Mouse (Mus musculus) heart, embryonic 10.5 days (tissue): ENCODE measurements around the gene Tjp1. TPM values are rescaled to one million over a fixed set of nuclear protein-coding genes. Genes with fewer than 3 reads are reported as not detected.

ENCODE experiments used
- DNase-seq: peaks from one replicate; pipeline ENCODE4 v3.0.0-alpha.2; 2017; ENCODE audit warnings: low spot score
- H3K27ac ChIP-seq: fragments of 300-500 bp; sonication (generic); 2 replicates; pipeline ENCODE4 v1.5.1; 2016; ENCODE audit warnings: mild to moderate bottlenecking
- H3K27me3 ChIP-seq: fragments of 300-500 bp; sonication (generic); 2 replicates; pipeline ENCODE4 v1.6.1; 2016; ENCODE audit warnings: mild to moderate bottlenecking; ENCODE audit not compliant: poor library complexity, insufficient read depth, severe bottlenecking
- H3K36me3 ChIP-seq: fragments of 300-500 bp; sonication (generic); 2 replicates; pipeline ENCODE4 v1.6.1; 2016; ENCODE audit warnings: mild to moderate bottlenecking, moderate library complexity
- H3K4me1 ChIP-seq: fragments of 300-500 bp; sonication (generic); 2 replicates; pipeline ENCODE4 v1.6.1; 2016; ENCODE audit warnings: mild to moderate bottlenecking
- H3K4me3 ChIP-seq: fragments of 300-500 bp; sonication (generic); 2 replicates; pipeline ENCODE4 v1.5.1; 2016; ENCODE audit warnings: mild to moderate bottlenecking, moderate library complexity
- H3K9me3 ChIP-seq: fragments of 300-500 bp; sonication (generic); 2 replicates; pipeline ENCODE4 v1.6.1; 2016; ENCODE audit warnings: mild to moderate bottlenecking, moderate library complexity
- WGBS: fragments of 180-500 bp; shearing (Covaris S2); methylation state at CpG from one replicate; pipeline ENCODE4 v1.1.7; 2016; 5-methylcytosine and 5-hydroxymethylcytosine counted together
- polyA plus RNA-seq: library from polyadenylated mRNA; unstranded; fragments of >200 nt; fragmentation: Nextera tagmentation; extraction: Ambion mirVana; gene quantifications from 2 replicates; pipeline ENCODE4 v1.2.1, GENCODE M21; 2016

The Tjp1 gene
- polyA plus RNA-seq, 1 experiment from 2014 or later: 33.6 TPM

- no peaks in the 10 kb centered on the region for H3K36me3 ChIP-seq
- 65% methylated on average over 9 of the region's 9 CpGs for WGBS
- no peaks in the 10 kb centered on the region for H3K27me3 ChIP-seq
- peak; percentile 47 for DNase-seq
- H3K27ac ChIP-seq: peak overlapping the region; percentile 84; the same call in 1 of the 2 replicates
- no peaks in the 10 kb centered on the region for H3K9me3 ChIP-seq
- H3K4me3 ChIP-seq: no peak overlapping the region
- peaks cover 38% of the 10 kb centered on the region for H3K4me1 ChIP-seq
These were observed 134.6 kb downstream of the Tjp1 start for GRCm38 (mm10) chr7:65392986-65393385.

GRCm38 (mm10) chr7:65389539-65389938 is 138.0 kb downstream of the Tjp1 start:
- WGBS: 81% methylated on average over 7 of the region's 7 CpGs
- Histone ChIP-seq H3K27me3 (no peaks in the 10 kb centered on the region), H3K27ac (no peak overlapping the region), H3K4me1 (peaks cover 28% of the 10 kb centered on the region), H3K4me3 (no peak overlapping the region), H3K9me3 (no peaks in the 10 kb centered on the region), H3K36me3 (no peaks in the 10 kb centered on the region)
- peak; percentile 31 for DNase-seq

GRCm38 (mm10) chr7:65388243-65389013 is 139.2 kb downstream of the Tjp1 start:
- WGBS: 85% methylated on average over 8 of the region's 8 CpGs
- no peaks in the 10 kb centered on the region for H3K27me3 ChIP-seq
- H3K9me3 ChIP-seq: no peaks in the 10 kb centered on the region
- peaks cover 17% of the 10 kb centered on the region for H3K4me1 ChIP-seq
- H3K27ac ChIP-seq: no peak overlapping the region
- no peak overlapping the region for H3K4me3 ChIP-seq
- no peaks in the 10 kb centered on the region for H3K36me3 ChIP-seq
- no peak for DNase-seq

- Histone ChIP-seq H3K27ac (no peak overlapping the region), H3K4me3 (no peak overlapping the region), H3K27me3 (no peaks in the 10 kb centered on the region), H3K9me3 (no peaks in the 10 kb centered on the region), H3K4me1 (peaks cover 20% of the 10 kb centered on the region), H3K36me3 (no peaks in the 10 kb centered on the region)
- no peak for DNase-seq
- WGBS: 87% methylated on average over 7 of the region's 7 CpGs
These were observed 139.9 kb downstream of the Tjp1 start for GRCm38 (mm10) chr7:65387560-65388175.

- Histone ChIP-seq H3K9me3 (no peaks in the 10 kb centered on the region), H3K4me1 (peaks cover 38% of the 10 kb centered on the region), H3K36me3 (no peaks in the 10 kb centered on the region), H3K27ac (no peak overlapping the region), H3K4me3 (no peak overlapping the region), H3K27me3 (no peaks in the 10 kb centered on the region)
- no peak for DNase-seq
- WGBS: 88% methylated on average over 7 of the region's 7 CpGs
These were observed 142.8 kb downstream of the Tjp1 start for GRCm38 (mm10) chr7:65384775-65385174.

GRCm38 (mm10) chr7:65382515-65383283 is 144.9 kb downstream of the Tjp1 start:
- no peak overlapping the region for H3K4me3 ChIP-seq
- H3K9me3 ChIP-seq: no peaks in the 10 kb centered on the region
- WGBS: 59% methylated on average over 10 of the region's 10 CpGs
- H3K36me3 ChIP-seq: no peaks in the 10 kb centered on the region
- no peaks in the 10 kb centered on the region for H3K27me3 ChIP-seq
- no peak for DNase-seq
- peaks cover 43% of the 10 kb centered on the region for H3K4me1 ChIP-seq
- 0 out of 2 replicates have a peak overlapping the region, but pooled peaks have one; percentile 22 for H3K27ac ChIP-seq

GRCm38 (mm10) chr7:65381896-65382295 is 145.7 kb downstream of the Tjp1 start:
- H3K9me3 ChIP-seq: no peaks in the 10 kb centered on the region
- H3K36me3 ChIP-seq: no peaks in the 10 kb centered on the region
- H3K4me1 ChIP-seq: peaks cover 42% of the 10 kb centered on the region
- H3K4me3 ChIP-seq: no peak overlapping the region
- 36% methylated on average over 6 of the region's 6 CpGs for WGBS
- H3K27ac ChIP-seq: peak overlapping the region; percentile 52; the same call in 1 of the 2 replicates
- H3K27me3 ChIP-seq: no peaks in the 10 kb centered on the region
- DNase-seq: no peak

- Histone ChIP-seq H3K9me3 (no peaks in the 10 kb centered on the region), H3K27ac (no peak overlapping the region), H3K4me1 (peaks cover 42% of the 10 kb centered on the region), H3K4me3 (no peak overlapping the region), H3K36me3 (no peaks in the 10 kb centered on the region), H3K27me3 (no peaks in the 10 kb centered on the region)
- DNase-seq: no peak
- 80% methylated on average over 9 of the region's 9 CpGs for WGBS
These were observed 146.9 kb downstream of the Tjp1 start for GRCm38 (mm10) chr7:65380716-65381115.

GRCm38 (mm10) chr7:65378818-65379565 is 148.6 kb downstream of the Tjp1 start:
- DNase-seq: no peak
- H3K27ac ChIP-seq: peak overlapping the region; percentile 65
- 48% methylated on average over 9 of the region's 9 CpGs for WGBS

GRCm38 (mm10) chr7:65377521-65377920 is 150.1 kb downstream of the Tjp1 start:
- 85% methylated on average over 3 of the region's 3 CpGs for WGBS
- Histone ChIP-seq H3K9me3 (no peaks in the 10 kb centered on the region), H3K27ac (no peak overlapping the region), H3K4me1 (peaks cover 40% of the 10 kb centered on the region), H3K36me3 (no peaks in the 10 kb centered on the region), H3K4me3 (no peak overlapping the region), H3K27me3 (no peaks in the 10 kb centered on the region)
- no peak for DNase-seq

More at GRCm38 (mm10) chr7:65378818-65379565, 148.6 kb downstream of the Tjp1 start:
- H3K27me3 ChIP-seq: no peaks in the 10 kb centered on the region
- H3K4me3 ChIP-seq: no peak overlapping the region
- H3K9me3 ChIP-seq: no peaks in the 10 kb centered on the region
- H3K36me3 ChIP-seq: no peaks in the 10 kb centered on the region
- H3K4me1 ChIP-seq: peaks cover 49% of the 10 kb centered on the region

GRCm38 (mm10) chr7:65375621-65376020 is 152.0 kb downstream of the Tjp1 start:
- no peaks in the 10 kb centered on the region for H3K27me3 ChIP-seq
- peaks cover 44% of the 10 kb centered on the region for H3K4me1 ChIP-seq
- H3K36me3 ChIP-seq: no peaks in the 10 kb centered on the region
- no peaks in the 10 kb centered on the region for H3K9me3 ChIP-seq
- WGBS: 87% methylated on average over 3 of the region's 3 CpGs
- no peak overlapping the region for H3K4me3 ChIP-seq
- peak overlapping the region; percentile 56 for H3K27ac ChIP-seq
- DNase-seq: no peak

GRCm38 (mm10) chr7:65375176-65375575 is 152.4 kb downstream of the Tjp1 start:
- WGBS: 56% methylated on average over 8 of the region's 8 CpGs
- peaks cover 40% of the 10 kb centered on the region for H3K4me1 ChIP-seq
- no peaks in the 10 kb centered on the region for H3K9me3 ChIP-seq
- H3K36me3 ChIP-seq: no peaks in the 10 kb centered on the region
- no peaks in the 10 kb centered on the region for H3K27me3 ChIP-seq
- no peak overlapping the region for H3K4me3 ChIP-seq
- no peak for DNase-seq
- peak overlapping the region; percentile 56 for H3K27ac ChIP-seq
